Mouse (Mus musculus): ENCODE measurements around the gene Tmem229b. TPM values are rescaled to one million over a fixed set of nuclear protein-coding genes. Genes with fewer than 3 reads are reported as not detected.

The Tmem229b gene
- polyA plus RNA-seq, 1 experiment = 2.9 TPM

DNA sequence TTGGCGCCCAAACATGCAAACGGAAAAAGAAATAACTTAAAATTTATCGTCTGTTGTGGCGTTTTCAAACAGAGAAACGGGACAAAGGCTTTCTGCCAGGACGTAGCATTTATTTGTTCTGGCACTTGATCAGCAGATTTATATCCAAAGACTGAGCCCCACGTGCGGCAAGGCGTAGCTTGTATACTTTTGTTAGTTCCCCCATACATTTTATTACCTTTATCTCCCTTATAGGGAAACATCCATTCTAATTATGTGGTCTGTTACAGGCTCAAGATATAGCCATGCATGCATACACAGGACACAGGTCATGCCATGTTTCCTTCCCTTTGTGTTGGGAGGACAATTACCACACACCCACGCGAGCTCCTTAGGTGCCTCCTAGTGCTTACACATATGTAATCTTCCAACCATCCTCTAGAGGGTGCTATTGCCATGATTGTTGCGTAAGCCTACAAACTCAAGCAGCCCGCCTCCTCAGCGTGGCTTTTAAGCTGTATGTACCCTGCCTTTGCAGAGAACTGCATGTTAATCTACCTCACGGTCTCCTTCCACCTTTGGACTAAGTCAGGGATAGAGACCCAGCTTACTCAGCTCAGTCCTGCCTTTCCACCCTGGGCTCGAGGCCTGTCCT lies 88.2 kb downstream of the Tmem229b start:
- Histone ChIP-seq H3K36me3 (ENCODE audit: control insufficient read depth, insufficient read depth) (no peaks in the 10 kb centered on the region), H3K27me3 (ENCODE audit: control insufficient read depth, insufficient read depth, insufficient read length) (no peaks in the 10 kb centered on the region), H3K4me3 (no peak overlapping the region), H3K4me2 (ENCODE audit: low read depth) (peak overlapping the region; percentile 43), H3K79me2 (ENCODE audit: control insufficient read depth, insufficient read depth) (no peaks in the 10 kb centered on the region), H3ac (ENCODE audit: control insufficient read depth, insufficient read length) (no peak overlapping the region)
- TF ChIP-seq MYOG (IDR thresholded peaks at IDR 0.05; ENCODE audit: control insufficient read depth in 1 of 3, insufficient read depth in 1 of 3, insufficient read length in 2 of 3, low read depth in 2 of 3) = no peak
- no peak for TF ChIP-seq USF1 (IDR thresholded peaks at IDR 0.05; ENCODE audit: low read depth)
- no peak for TF ChIP-seq POLR2A (IDR thresholded peaks at IDR 0.05; ENCODE audit: insufficient read length, low read depth)
- TF ChIP-seq POLR2AphosphoS2 (IDR thresholded peaks at IDR 0.05; ENCODE audit: insufficient read length, low read depth) = no peak
- peak; percentile 30 for TF ChIP-seq E2F4 (IDR thresholded peaks at IDR 0.05; ENCODE audit: insufficient read depth)
- TF ChIP-seq MAX (IDR thresholded peaks at IDR 0.05; ENCODE audit: low read depth) = no peak
- no peak for TF ChIP-seq TCF3 (IDR thresholded peaks at IDR 0.05; ENCODE audit: insufficient read length, low read depth)
- TF ChIP-seq TCF12 (IDR thresholded peaks at IDR 0.05; ENCODE audit: insufficient read depth, poor library complexity, severe bottlenecking) = no peak
- no peak for TF ChIP-seq SRF (IDR thresholded peaks at IDR 0.05; ENCODE audit: control insufficient read depth, insufficient read length, low read depth)
- no peak for TF ChIP-seq MYOD1 (IDR thresholded peaks at IDR 0.05; ENCODE audit: control insufficient read depth in 1 of 3, insufficient read length in 2 of 3, low read depth in 2 of 3)
- peak; percentile 91 for TF ChIP-seq CEBPB (IDR thresholded peaks at IDR 0.05; ENCODE audit: insufficient read depth, poor library complexity, severe bottlenecking)

DNA sequence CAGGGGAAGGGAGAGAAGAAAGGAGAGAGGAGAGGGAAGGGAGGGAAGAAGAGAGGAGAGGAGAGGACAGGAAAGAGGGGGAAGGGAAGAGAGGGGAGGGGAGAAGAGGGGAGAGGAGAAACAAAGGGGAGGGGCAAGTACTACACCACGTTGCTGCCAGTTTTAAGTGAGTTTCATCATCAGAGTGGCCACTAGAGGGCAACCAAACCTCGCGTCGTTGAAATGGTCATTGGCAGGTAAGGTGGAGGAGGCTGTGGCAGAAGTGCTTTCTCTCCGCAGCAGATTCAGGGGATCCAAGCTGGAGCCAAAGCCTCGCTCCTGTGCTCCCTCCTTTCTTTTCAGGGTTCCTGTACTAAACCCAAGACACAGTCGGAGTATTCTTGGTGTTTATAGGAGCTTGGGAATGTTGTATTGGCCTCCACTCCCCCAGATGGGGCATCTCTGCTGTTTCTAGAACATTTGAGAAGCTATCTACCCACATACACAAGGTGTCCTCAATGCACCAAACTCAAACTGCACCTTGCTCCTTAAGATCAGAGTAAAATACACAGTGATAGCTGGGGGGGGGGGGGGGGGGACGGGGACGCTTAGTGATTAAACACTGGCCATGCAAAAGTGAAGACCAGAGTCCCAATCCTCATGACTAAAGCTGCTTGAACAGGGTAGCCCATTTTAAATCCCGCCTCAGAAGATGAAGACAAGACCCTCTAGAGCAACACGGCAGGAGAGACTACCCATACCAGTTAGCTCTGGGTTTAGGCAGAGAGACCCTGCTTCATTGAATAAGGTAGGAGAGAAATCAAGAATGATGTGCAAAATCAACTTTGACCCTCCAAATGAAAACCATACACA lies 89.0 kb downstream of the Tmem229b start:
- Histone ChIP-seq H3K27me3 (ENCODE audit: control insufficient read depth, insufficient read depth, insufficient read length) (no peaks in the 10 kb centered on the region), H3ac (ENCODE audit: control insufficient read depth, insufficient read length) (no peak overlapping the region), H3K4me3 (no peak overlapping the region), H3K79me2 (ENCODE audit: control insufficient read depth, insufficient read depth) (no peaks in the 10 kb centered on the region), H3K36me3 (ENCODE audit: control insufficient read depth, insufficient read depth) (no peaks in the 10 kb centered on the region), H3K4me2 (ENCODE audit: low read depth) (peak overlapping the region; percentile 50)
- no peak for TF ChIP-seq SRF (IDR thresholded peaks at IDR 0.05; ENCODE audit: control insufficient read depth, insufficient read length, low read depth)
- TF ChIP-seq E2F4 (IDR thresholded peaks at IDR 0.05; ENCODE audit: insufficient read depth) = no peak
- no peak for TF ChIP-seq TCF12 (IDR thresholded peaks at IDR 0.05; ENCODE audit: insufficient read depth, poor library complexity, severe bottlenecking)
- TF ChIP-seq MYOD1 (IDR thresholded peaks at IDR 0.05; ENCODE audit: control insufficient read depth in 1 of 3, insufficient read length in 2 of 3, low read depth in 2 of 3) = no peak
- no peak for TF ChIP-seq MAX (IDR thresholded peaks at IDR 0.05; ENCODE audit: low read depth)
- no peak for TF ChIP-seq POLR2A (IDR thresholded peaks at IDR 0.05; ENCODE audit: insufficient read length, low read depth)
- TF ChIP-seq TCF3 (IDR thresholded peaks at IDR 0.05; ENCODE audit: insufficient read length, low read depth) = no peak
- TF ChIP-seq USF1 (IDR thresholded peaks at IDR 0.05; ENCODE audit: low read depth) = no peak
- no peak for TF ChIP-seq POLR2AphosphoS2 (IDR thresholded peaks at IDR 0.05; ENCODE audit: insufficient read length, low read depth)
- TF ChIP-seq MYOG (IDR thresholded peaks at IDR 0.05; ENCODE audit: control insufficient read depth in 1 of 3, insufficient read depth in 1 of 3, insufficient read length in 2 of 3, low read depth in 2 of 3) = no peak
- no peak for TF ChIP-seq CEBPB (IDR thresholded peaks at IDR 0.05; ENCODE audit: insufficient read depth, poor library complexity, severe bottlenecking)
- no peak for TF ChIP-seq REST (IDR thresholded peaks at IDR 0.05; ENCODE audit: insufficient read depth, insufficient read length)

DNA sequence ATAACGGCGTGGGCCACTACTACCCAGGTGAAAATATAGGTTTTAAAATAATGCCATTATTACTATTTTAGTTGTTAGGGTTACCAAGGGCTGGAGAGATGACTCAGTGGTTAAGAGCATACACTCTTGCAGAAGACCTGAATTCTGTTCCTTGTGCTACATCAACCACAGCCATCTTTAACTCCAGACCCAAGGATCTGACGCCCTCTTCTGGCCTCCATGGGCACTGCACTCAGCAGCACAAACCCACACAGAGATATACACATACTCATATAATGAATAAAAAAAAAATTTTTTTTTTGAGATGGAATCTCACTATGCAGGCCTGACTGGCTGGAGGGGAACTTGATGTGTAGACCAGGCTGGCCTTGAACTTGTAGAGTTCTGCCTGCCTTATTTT lies 91.1 kb downstream of the Tmem229b start:
- Histone ChIP-seq H3K4me2 (ENCODE audit: low read depth) (no peak overlapping the region), H3K79me2 (ENCODE audit: control insufficient read depth, insufficient read depth) (no peaks in the 10 kb centered on the region), H3K4me3 (no peak overlapping the region), H3ac (ENCODE audit: control insufficient read depth, insufficient read length) (no peak overlapping the region), H3K27me3 (ENCODE audit: control insufficient read depth, insufficient read depth, insufficient read length) (no peaks in the 10 kb centered on the region), H3K36me3 (ENCODE audit: control insufficient read depth, insufficient read depth) (no peaks in the 10 kb centered on the region)
- TF ChIP-seq TCF12 (IDR thresholded peaks at IDR 0.05; ENCODE audit: insufficient read depth, poor library complexity, severe bottlenecking) (no peak), MAX (IDR thresholded peaks at IDR 0.05; ENCODE audit: low read depth) (no peak), CEBPB (IDR thresholded peaks at IDR 0.05; ENCODE audit: insufficient read depth, poor library complexity, severe bottlenecking) (no peak), REST (IDR thresholded peaks at IDR 0.05; ENCODE audit: insufficient read depth, insufficient read length) (no peak), MYOD1 (IDR thresholded peaks at IDR 0.05; ENCODE audit: control insufficient read depth in 1 of 3, insufficient read length in 2 of 3, low read depth in 2 of 3) (no peak), E2F4 (IDR thresholded peaks at IDR 0.05; ENCODE audit: insufficient read depth) (no peak), MYOG (IDR thresholded peaks at IDR 0.05; ENCODE audit: control insufficient read depth in 1 of 3, insufficient read depth in 1 of 3, insufficient read length in 2 of 3, low read depth in 2 of 3) (no peak), TCF3 (IDR thresholded peaks at IDR 0.05; ENCODE audit: insufficient read length, low read depth) (no peak), SRF (IDR thresholded peaks at IDR 0.05; ENCODE audit: control insufficient read depth, insufficient read length, low read depth) (no peak), USF1 (IDR thresholded peaks at IDR 0.05; ENCODE audit: low read depth) (no peak), POLR2AphosphoS2 (IDR thresholded peaks at IDR 0.05; ENCODE audit: insufficient read length, low read depth) (no peak), POLR2A (IDR thresholded peaks at IDR 0.05; ENCODE audit: insufficient read length, low read depth) (no peak)

DNA sequence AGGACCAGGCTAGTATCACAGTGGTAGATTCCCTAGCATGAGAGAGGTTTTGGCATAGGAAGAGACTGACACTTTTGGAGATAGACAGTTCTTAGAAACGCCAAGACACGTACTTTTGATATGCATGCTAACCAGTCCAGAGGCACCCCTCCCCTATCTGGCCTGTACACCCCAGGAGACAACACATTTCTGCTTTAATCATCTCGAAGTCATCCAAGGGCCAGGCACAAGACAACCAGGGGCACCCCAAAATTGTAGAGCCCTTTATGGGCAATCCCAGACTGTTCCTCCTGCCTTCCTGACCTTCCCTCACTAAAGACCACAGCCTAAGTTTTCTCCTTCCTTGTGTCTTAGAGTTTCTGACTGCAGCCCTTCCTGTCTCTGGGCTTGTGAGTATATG lies 91.9 kb downstream of the Tmem229b start:
- no peak for TF ChIP-seq TCF3 (IDR thresholded peaks at IDR 0.05; ENCODE audit: insufficient read length, low read depth)
- no peak for TF ChIP-seq POLR2A (IDR thresholded peaks at IDR 0.05; ENCODE audit: insufficient read length, low read depth)
- no peak for TF ChIP-seq POLR2AphosphoS2 (IDR thresholded peaks at IDR 0.05; ENCODE audit: insufficient read length, low read depth)
- TF ChIP-seq REST (IDR thresholded peaks at IDR 0.05; ENCODE audit: insufficient read depth, insufficient read length) = no peak
- no peak for TF ChIP-seq MAX (IDR thresholded peaks at IDR 0.05; ENCODE audit: low read depth)
- no peak for TF ChIP-seq MYOG (IDR thresholded peaks at IDR 0.05; ENCODE audit: control insufficient read depth in 1 of 3, insufficient read depth in 1 of 3, insufficient read length in 2 of 3, low read depth in 2 of 3)
- TF ChIP-seq SRF (IDR thresholded peaks at IDR 0.05; ENCODE audit: control insufficient read depth, insufficient read length, low read depth) = no peak
- TF ChIP-seq CEBPB (IDR thresholded peaks at IDR 0.05; ENCODE audit: insufficient read depth, poor library complexity, severe bottlenecking) = no peak
- TF ChIP-seq MYOD1 (IDR thresholded peaks at IDR 0.05; ENCODE audit: control insufficient read depth in 1 of 3, insufficient read length in 2 of 3, low read depth in 2 of 3) = no peak
- TF ChIP-seq E2F4 (IDR thresholded peaks at IDR 0.05; ENCODE audit: insufficient read depth) = no peak
- no peak for TF ChIP-seq TCF12 (IDR thresholded peaks at IDR 0.05; ENCODE audit: insufficient read depth, poor library complexity, severe bottlenecking)
- no peak for TF ChIP-seq USF1 (IDR thresholded peaks at IDR 0.05; ENCODE audit: low read depth)
- Histone ChIP-seq H3K4me3 (no peak overlapping the region), H3K79me2 (ENCODE audit: control insufficient read depth, insufficient read depth) (no peaks in the 10 kb centered on the region), H3K27me3 (ENCODE audit: control insufficient read depth, insufficient read depth, insufficient read length) (no peaks in the 10 kb centered on the region), H3K36me3 (ENCODE audit: control insufficient read depth, insufficient read depth) (no peaks in the 10 kb centered on the region), H3ac (ENCODE audit: control insufficient read depth, insufficient read length) (no peak overlapping the region), H3K4me2 (ENCODE audit: low read depth) (no peak overlapping the region)
